Mouse (Mus musculus): ENCODE measurements at regions not wholly inside any gene's neighbourhood (a gene's known extent, or its start where the extent isn't known, plus 50 kb on each side); places are given as distances from the start of the nearest gene placed in this dataset.

GRCm38 (mm10) chr8:35166611-35167010 is 599.0 kb upstream of the Gm19410 start:
- no peaks in the 10 kb centered on the region for H3K27me3 ChIP-seq (replicated peaks; ENCODE audit: control insufficient read depth, insufficient read depth, low read length)
- 78% methylated on average over 6 of the region's 6 CpGs for WGBS
- no peak overlapping the region for H3K27ac ChIP-seq (ENCODE audit: low read length)
- no peaks in the 10 kb centered on the region for H3K9me3 ChIP-seq (ENCODE audit: control insufficient read depth, low read length)
- ATAC-seq = no peak
- no peaks in the 10 kb centered on the region for H3K36me3 ChIP-seq (ENCODE audit: control insufficient read depth, insufficient read depth, low read length)
- no peak overlapping the region for H3K4me2 ChIP-seq (ENCODE audit: low read depth, low read length)
- H3K4me3 ChIP-seq (ENCODE audit: low read length) = no peak overlapping the region
- no peak overlapping the region for H3K9ac ChIP-seq (ENCODE audit: low read depth, low read length)
- no peaks in the 10 kb centered on the region for H3K4me1 ChIP-seq (ENCODE audit: control insufficient read depth, insufficient read depth, low read length)

- Histone ChIP-seq H3K9ac (ENCODE audit: low read depth, low read length) (no peak overlapping the region), H3K4me2 (ENCODE audit: low read depth, low read length) (no peak overlapping the region), H3K9me3 (ENCODE audit: control insufficient read depth, low read length) (no peaks in the 10 kb centered on the region), H3K4me1 (ENCODE audit: control insufficient read depth, insufficient read depth, low read length) (no peaks in the 10 kb centered on the region), H3K27me3 (replicated peaks; ENCODE audit: control insufficient read depth, insufficient read depth, low read length) (no peaks in the 10 kb centered on the region), H3K27ac (ENCODE audit: low read length) (no peak overlapping the region), H3K4me3 (ENCODE audit: low read length) (no peak overlapping the region), H3K36me3 (ENCODE audit: control insufficient read depth, insufficient read depth, low read length) (no peaks in the 10 kb centered on the region)
- WGBS = 83% methylated on average over 13 of the region's 13 CpGs
- no peak for ATAC-seq
Observed at GRCm38 (mm10) chr8:35171536-35172310, 593.9 kb upstream of the Gm19410 start.

GRCm38 (mm10) chr8:35177314-35177713 is 588.3 kb upstream of the Gm19410 start:
- WGBS = 62% methylated on average over 5 of the region's 5 CpGs
- ATAC-seq = peak; percentile 55; the same call in 1 of the 2 replicates
- H3K9me3 ChIP-seq (ENCODE audit: control insufficient read depth, low read length) = no peaks in the 10 kb centered on the region

GRCm38 (mm10) chr8:35180075-35180474 is 585.5 kb upstream of the Gm19410 start:
- no peak overlapping the region for H3K9ac ChIP-seq (ENCODE audit: low read depth, low read length)
- WGBS = 86% methylated on average over 3 of the region's 3 CpGs
- no peaks in the 10 kb centered on the region for H3K36me3 ChIP-seq (ENCODE audit: control insufficient read depth, insufficient read depth, low read length)
- H3K27me3 ChIP-seq (replicated peaks; ENCODE audit: control insufficient read depth, insufficient read depth, low read length) = no peaks in the 10 kb centered on the region
- no peaks in the 10 kb centered on the region for H3K4me1 ChIP-seq (ENCODE audit: control insufficient read depth, insufficient read depth, low read length)
- no peak overlapping the region for H3K27ac ChIP-seq (ENCODE audit: low read length)
- ATAC-seq = no peak
- H3K4me2 ChIP-seq (ENCODE audit: low read depth, low read length) = no peak overlapping the region
- H3K9me3 ChIP-seq (ENCODE audit: control insufficient read depth, low read length) = no peaks in the 10 kb centered on the region
- no peak overlapping the region for H3K4me3 ChIP-seq (ENCODE audit: low read length)

More at GRCm38 (mm10) chr8:35177314-35177713, 588.3 kb upstream of the Gm19410 start:
- Histone ChIP-seq H3K36me3 (ENCODE audit: control insufficient read depth, insufficient read depth, low read length) (no peaks in the 10 kb centered on the region), H3K4me1 (ENCODE audit: control insufficient read depth, insufficient read depth, low read length) (no peaks in the 10 kb centered on the region), H3K27me3 (replicated peaks; ENCODE audit: control insufficient read depth, insufficient read depth, low read length) (no peaks in the 10 kb centered on the region), H3K4me3 (ENCODE audit: low read length) (no peak overlapping the region), H3K9ac (ENCODE audit: low read depth, low read length) (no peak overlapping the region), H3K27ac (ENCODE audit: low read length) (no peak overlapping the region), H3K4me2 (ENCODE audit: low read depth, low read length) (no peak overlapping the region)

GRCm38 (mm10) chr8:35182141-35182540 is 583.4 kb upstream of the Gm19410 start:
- Histone ChIP-seq H3K9ac (ENCODE audit: low read depth, low read length) (no peak overlapping the region), H3K27ac (ENCODE audit: low read length) (no peak overlapping the region), H3K4me2 (ENCODE audit: low read depth, low read length) (no peak overlapping the region), H3K27me3 (replicated peaks; ENCODE audit: control insufficient read depth, insufficient read depth, low read length) (no peaks in the 10 kb centered on the region), H3K4me3 (ENCODE audit: low read length) (no peak overlapping the region), H3K36me3 (ENCODE audit: control insufficient read depth, insufficient read depth, low read length) (no peaks in the 10 kb centered on the region), H3K4me1 (ENCODE audit: control insufficient read depth, insufficient read depth, low read length) (no peaks in the 10 kb centered on the region), H3K9me3 (ENCODE audit: control insufficient read depth, low read length) (no peaks in the 10 kb centered on the region)
- 89% methylated on average over 4 of the region's 4 CpGs for WGBS
- ATAC-seq = no peak

GRCm38 (mm10) chr8:35183423-35183822 is 582.2 kb upstream of the Gm19410 start:
- Histone ChIP-seq H3K27me3 (replicated peaks; ENCODE audit: control insufficient read depth, insufficient read depth, low read length) (no peaks in the 10 kb centered on the region), H3K4me2 (ENCODE audit: low read depth, low read length) (no peak overlapping the region), H3K9ac (ENCODE audit: low read depth, low read length) (no peak overlapping the region), H3K9me3 (ENCODE audit: control insufficient read depth, low read length) (no peaks in the 10 kb centered on the region), H3K4me1 (ENCODE audit: control insufficient read depth, insufficient read depth, low read length) (no peaks in the 10 kb centered on the region), H3K27ac (ENCODE audit: low read length) (no peak overlapping the region), H3K4me3 (ENCODE audit: low read length) (no peak overlapping the region), H3K36me3 (ENCODE audit: control insufficient read depth, insufficient read depth, low read length) (no peaks in the 10 kb centered on the region)
- ATAC-seq = no peak
- 92% methylated on average over 14 of the region's 14 CpGs for WGBS

GRCm38 (mm10) chr8:35185165-35185564 is 580.4 kb upstream of the Gm19410 start:
- Histone ChIP-seq H3K9ac (ENCODE audit: low read depth, low read length) (no peak overlapping the region), H3K27ac (ENCODE audit: low read length) (no peak overlapping the region), H3K9me3 (ENCODE audit: control insufficient read depth, low read length) (no peaks in the 10 kb centered on the region), H3K4me2 (ENCODE audit: low read depth, low read length) (no peak overlapping the region), H3K36me3 (ENCODE audit: control insufficient read depth, insufficient read depth, low read length) (no peaks in the 10 kb centered on the region), H3K27me3 (replicated peaks; ENCODE audit: control insufficient read depth, insufficient read depth, low read length) (no peaks in the 10 kb centered on the region), H3K4me1 (ENCODE audit: control insufficient read depth, insufficient read depth, low read length) (no peaks in the 10 kb centered on the region), H3K4me3 (ENCODE audit: low read length) (no peak overlapping the region)
- ATAC-seq = no peak
- WGBS = 74% methylated on average over 10 of the region's 10 CpGs

GRCm38 (mm10) chr8:35188531-35188930 is 577.1 kb upstream of the Gm19410 start:
- H3K27me3 ChIP-seq (replicated peaks; ENCODE audit: control insufficient read depth, insufficient read depth, low read length) = no peaks in the 10 kb centered on the region

GRCm38 (mm10) chr8:35189695-35190094 is 575.9 kb upstream of the Gm19410 start:
- 82% methylated on average over 16 of the region's 16 CpGs for WGBS
- no peak overlapping the region for H3K27ac ChIP-seq (ENCODE audit: low read length)
- ATAC-seq = no peak

More at GRCm38 (mm10) chr8:35188531-35188930, 577.1 kb upstream of the Gm19410 start:
- Histone ChIP-seq H3K4me3 (ENCODE audit: low read length) (no peak overlapping the region), H3K4me2 (ENCODE audit: low read depth, low read length) (no peak overlapping the region), H3K27ac (ENCODE audit: low read length) (no peak overlapping the region), H3K9me3 (ENCODE audit: control insufficient read depth, low read length) (no peaks in the 10 kb centered on the region), H3K4me1 (ENCODE audit: control insufficient read depth, insufficient read depth, low read length) (no peaks in the 10 kb centered on the region), H3K36me3 (ENCODE audit: control insufficient read depth, insufficient read depth, low read length) (no peaks in the 10 kb centered on the region), H3K9ac (ENCODE audit: low read depth, low read length) (no peak overlapping the region)
- ATAC-seq = no peak
- WGBS = 92% methylated on average over 8 of the region's 8 CpGs

GRCm38 (mm10) chr8:35192515-35192914 is 573.1 kb upstream of the Gm19410 start:
- Histone ChIP-seq H3K27ac (ENCODE audit: low read length) (no peak overlapping the region), H3K4me2 (ENCODE audit: low read depth, low read length) (no peak overlapping the region), H3K9ac (ENCODE audit: low read depth, low read length) (no peak overlapping the region), H3K36me3 (ENCODE audit: control insufficient read depth, insufficient read depth, low read length) (no peaks in the 10 kb centered on the region), H3K27me3 (replicated peaks; ENCODE audit: control insufficient read depth, insufficient read depth, low read length) (no peaks in the 10 kb centered on the region), H3K4me3 (ENCODE audit: low read length) (no peak overlapping the region), H3K4me1 (ENCODE audit: control insufficient read depth, insufficient read depth, low read length) (no peaks in the 10 kb centered on the region), H3K9me3 (ENCODE audit: control insufficient read depth, low read length) (no peaks in the 10 kb centered on the region)
- 57% methylated on average over 3 of the region's 3 CpGs for WGBS
- no peak for ATAC-seq

More at GRCm38 (mm10) chr8:35189695-35190094, 575.9 kb upstream of the Gm19410 start:
- Histone ChIP-seq H3K4me1 (ENCODE audit: control insufficient read depth, insufficient read depth, low read length) (no peaks in the 10 kb centered on the region), H3K4me2 (ENCODE audit: low read depth, low read length) (no peak overlapping the region), H3K36me3 (ENCODE audit: control insufficient read depth, insufficient read depth, low read length) (no peaks in the 10 kb centered on the region), H3K4me3 (ENCODE audit: low read length) (no peak overlapping the region), H3K9ac (ENCODE audit: low read depth, low read length) (no peak overlapping the region), H3K27me3 (replicated peaks; ENCODE audit: control insufficient read depth, insufficient read depth, low read length) (no peaks in the 10 kb centered on the region), H3K9me3 (ENCODE audit: control insufficient read depth, low read length) (no peaks in the 10 kb centered on the region)

Data from intestine, embryonic 16.5 days (tissue).